Mouse (Mus musculus) limb, embryonic 15.5 days (tissue): ENCODE results near the gene Pmpcb. TPM values are rescaled to one million over a fixed set of nuclear protein-coding genes. Genes with fewer than 3 reads are reported as not detected.
"Not testable (repeated sequence)": the region's sequence is repeated elsewhere in the genome, so short reads cannot be mapped to it uniquely, and the experiment has no call there.

Experiments
- ATAC-seq: fragments of 200-750 bp; cut with Nextera tagmentation; 2 replicates; pipeline ENCODE4 v1.8.0; 2017; ENCODE audit warnings: low read depth, moderate TSS enrichment; ENCODE audit not compliant: insufficient number of reproducible peaks, low FRiP score, low TSS enrichment
- H3K27ac ChIP-seq: fragments of 300-500 bp; sonication (generic); 2 replicates; pipeline ENCODE4 v1.5.1; 2015; ENCODE audit warnings: moderate library complexity, mild to moderate bottlenecking, inconsistent platforms
- H3K27me3 ChIP-seq: fragments of 300-500 bp; sonication (generic); 2 replicates; pipeline ENCODE4 v1.6.1; 2015; ENCODE audit warnings: inconsistent platforms
- H3K36me3 ChIP-seq: fragments of 300-500 bp; sonication (generic); 2 replicates; pipeline ENCODE4 v1.6.1; 2015; ENCODE audit warnings: inconsistent platforms
- H3K4me1 ChIP-seq: fragments of 300-500 bp; sonication (generic); 2 replicates; pipeline ENCODE4 v1.6.1; 2015; ENCODE audit warnings: inconsistent platforms
- H3K4me2 ChIP-seq: fragments of 300-500 bp; sonication (generic); 2 replicates; pipeline ENCODE4 v1.6.1; 2015; ENCODE audit warnings: mild to moderate bottlenecking, inconsistent platforms
- H3K4me3 ChIP-seq: fragments of 300-500 bp; sonication (generic); 2 replicates; pipeline ENCODE4 v1.5.1; 2015; ENCODE audit warnings: mild to moderate bottlenecking, inconsistent platforms
- H3K9ac ChIP-seq: fragments of 300-500 bp; sonication (generic); 2 replicates; pipeline ENCODE4 v1.6.1; 2015; ENCODE audit warnings: inconsistent platforms
- H3K9me3 ChIP-seq: fragments of 300-500 bp; sonication (generic); 2 replicates; pipeline ENCODE4 v1.6.1; 2016; ENCODE audit warnings: inconsistent platforms
- WGBS: fragments of 180-500 bp; shearing (Covaris S2); methylation state at CpG from one replicate; pipeline ENCODE4 v1.1.7; 2015; 5-methylcytosine and 5-hydroxymethylcytosine counted together
- polyA plus RNA-seq: library from polyadenylated mRNA; unstranded; fragments of >200 nt; fragmentation: Nextera tagmentation; extraction: Ambion mirVana; gene quantifications from 2 replicates; pipeline ENCODE4 v1.2.1, GENCODE M21; 2015

Pmpcb gene
- polyA plus RNA-seq, 1 experiment from 2014 or later: 67.7 TPM

DNA sequence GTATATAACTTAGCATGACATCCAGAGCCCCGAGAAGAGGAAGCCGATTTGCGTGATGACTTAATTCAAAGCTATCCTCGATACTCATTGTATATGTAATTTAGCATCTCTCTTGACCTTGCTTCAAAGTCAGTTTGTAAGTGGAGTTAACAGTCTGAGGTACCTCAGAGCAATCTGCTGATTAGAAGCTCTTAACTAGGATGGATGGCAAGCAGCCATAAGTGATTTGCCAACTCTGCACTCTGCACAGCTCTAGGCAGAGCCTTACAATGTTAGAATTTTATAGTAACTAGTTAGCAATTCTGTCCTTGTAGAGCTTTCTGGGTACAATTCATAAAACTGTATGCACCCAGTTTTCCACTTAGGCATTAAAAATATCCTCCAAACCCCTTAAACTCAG is 30.4 kb upstream of the Pmpcb start:
- Histone ChIP-seq H3K27me3 (no peaks in the 10 kb centered on the region), H3K4me3 (no peak overlapping the region), H3K4me1 (no peaks in the 10 kb centered on the region), H3K27ac (no peak overlapping the region), H3K9me3 (no peaks in the 10 kb centered on the region), H3K4me2 (no peak overlapping the region), H3K36me3 (no peaks in the 10 kb centered on the region), H3K9ac (no peak overlapping the region)
- no peak for ATAC-seq
- 92% methylated on average over 4 of the region's 4 CpGs for WGBS

DNA sequence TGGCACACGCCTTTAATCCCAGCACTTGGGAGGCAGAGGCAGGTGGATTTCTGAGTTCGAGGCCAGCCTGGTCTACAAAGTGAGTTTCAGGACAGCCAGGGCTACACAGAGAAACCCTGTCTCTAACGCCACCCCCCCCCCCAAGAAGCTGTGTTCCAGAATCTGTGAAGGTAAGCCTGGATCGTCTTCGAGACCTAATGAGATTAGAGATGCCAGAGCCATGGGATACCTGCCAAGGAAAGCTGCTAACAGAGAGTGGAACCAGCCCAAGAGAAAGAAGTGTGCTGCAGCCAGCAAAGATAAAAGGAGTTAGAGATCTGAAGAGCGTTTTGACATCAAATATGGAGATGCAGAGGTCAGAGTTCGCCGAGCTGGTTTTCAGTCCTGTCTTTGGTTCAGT is 28.9 kb upstream of the Pmpcb start:
- H3K9me3 ChIP-seq, H3K4me1 ChIP-seq, H3K4me2 ChIP-seq, H3K9ac ChIP-seq, ATAC-seq, H3K27ac ChIP-seq, H3K27me3 ChIP-seq, H3K36me3 ChIP-seq, H3K4me3 ChIP-seq: not testable (repeated sequence)
- 84% methylated on average over 8 of the region's 8 CpGs for WGBS

DNA sequence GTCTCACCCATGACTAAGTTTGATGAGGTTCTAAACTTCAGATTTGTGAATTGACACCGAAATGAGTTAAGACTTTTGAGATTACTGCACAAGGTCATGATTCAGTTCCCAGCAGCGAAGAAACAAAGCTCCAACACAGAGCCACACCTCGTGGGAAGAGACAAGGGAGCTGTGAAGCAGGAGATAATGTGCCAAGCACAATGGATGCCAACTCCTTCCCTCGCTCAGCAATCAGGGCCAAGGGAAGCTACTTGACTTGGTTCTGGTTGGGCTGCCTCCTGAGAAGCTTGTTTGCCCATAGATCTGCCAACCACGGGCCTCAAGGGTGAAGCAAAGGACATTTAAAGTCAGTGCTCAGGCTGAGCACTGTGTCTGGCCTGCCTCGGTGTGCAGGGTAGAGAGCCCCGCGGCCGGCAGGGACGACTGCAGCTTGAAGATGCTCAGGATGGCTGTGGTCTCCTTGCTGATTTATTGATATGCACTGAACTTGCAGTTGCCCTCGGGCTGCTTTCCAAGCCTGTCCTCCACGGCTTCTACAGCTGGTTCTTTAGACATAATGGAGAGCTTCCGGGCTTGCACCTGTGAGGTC is 24.7 kb upstream of the Pmpcb start:
- Histone ChIP-seq H3K9me3 (no peaks in the 10 kb centered on the region), H3K4me2 (no peak overlapping the region), H3K36me3 (no peaks in the 10 kb centered on the region), H3K4me1 (no peaks in the 10 kb centered on the region), H3K27ac (no peak overlapping the region), H3K27me3 (no peaks in the 10 kb centered on the region), H3K4me3 (no peak overlapping the region), H3K9ac (no peak overlapping the region)
- no peak for ATAC-seq
- WGBS: 57% methylated on average over 13 of the region's 13 CpGs

DNA sequence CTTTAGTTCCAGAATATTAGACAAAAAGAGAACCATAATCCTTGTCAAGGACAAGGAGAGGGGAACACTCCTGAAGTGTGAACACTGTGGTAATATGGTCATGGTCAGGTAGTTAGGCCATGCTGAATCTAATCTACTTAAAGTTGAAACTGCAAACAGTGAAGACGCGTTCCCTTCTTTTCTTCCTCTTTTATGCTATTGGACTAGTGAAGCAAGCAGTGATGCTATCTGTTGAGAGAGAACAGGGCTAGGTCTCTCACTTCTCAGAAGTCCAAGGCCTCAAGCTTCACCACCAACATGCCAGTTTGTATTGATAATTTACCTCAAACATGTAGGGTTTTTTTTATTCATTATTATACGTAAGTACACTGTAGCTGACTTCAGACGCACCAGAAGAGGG is 22.5 kb upstream of the Pmpcb start:
- Histone ChIP-seq H3K36me3 (no peaks in the 10 kb centered on the region), H3K9ac (no peak overlapping the region), H3K27me3 (no peaks in the 10 kb centered on the region), H3K9me3 (no peaks in the 10 kb centered on the region), H3K4me2 (no peak overlapping the region), H3K4me1 (no peaks in the 10 kb centered on the region), H3K27ac (no peak overlapping the region), H3K4me3 (no peak overlapping the region)
- ATAC-seq: no peak
- 95% methylated on average over 4 of the region's 4 CpGs for WGBS

DNA sequence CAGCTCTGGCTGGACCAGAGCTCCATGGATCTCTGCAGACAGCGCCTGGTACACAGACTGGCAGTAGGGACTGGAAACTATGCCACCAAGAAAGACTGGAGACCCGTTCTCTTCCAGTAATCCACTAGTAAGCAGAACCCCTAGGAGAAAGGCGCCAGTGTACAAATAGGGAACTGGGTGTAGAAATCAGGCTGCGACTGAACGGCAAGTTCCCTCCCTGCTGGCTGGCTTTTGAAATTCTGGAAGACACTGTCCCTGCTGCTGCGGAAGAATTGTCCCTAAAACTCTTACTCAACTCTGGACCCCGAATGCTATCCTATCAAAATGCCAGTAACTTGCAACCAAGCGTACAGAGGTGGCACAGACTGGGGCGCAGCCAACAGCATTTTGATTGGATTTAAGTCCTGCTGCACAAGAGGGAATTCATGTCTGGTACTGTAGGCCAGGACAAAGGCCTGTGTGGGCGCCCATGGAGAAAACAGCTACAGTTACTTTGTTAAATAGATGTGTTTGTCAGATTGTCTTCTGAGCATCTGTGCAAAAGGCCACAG is 19.7 kb upstream of the Pmpcb start:
- Histone ChIP-seq H3K9ac (no peak overlapping the region), H3K4me3 (no peak overlapping the region), H3K27ac (no peak overlapping the region), H3K4me2 (no peak overlapping the region), H3K9me3 (no peaks in the 10 kb centered on the region), H3K27me3 (no peaks in the 10 kb centered on the region), H3K36me3 (no peaks in the 10 kb centered on the region), H3K4me1 (no peaks in the 10 kb centered on the region)
- no peak for ATAC-seq
- WGBS: 85% methylated on average over 10 of the region's 10 CpGs

DNA sequence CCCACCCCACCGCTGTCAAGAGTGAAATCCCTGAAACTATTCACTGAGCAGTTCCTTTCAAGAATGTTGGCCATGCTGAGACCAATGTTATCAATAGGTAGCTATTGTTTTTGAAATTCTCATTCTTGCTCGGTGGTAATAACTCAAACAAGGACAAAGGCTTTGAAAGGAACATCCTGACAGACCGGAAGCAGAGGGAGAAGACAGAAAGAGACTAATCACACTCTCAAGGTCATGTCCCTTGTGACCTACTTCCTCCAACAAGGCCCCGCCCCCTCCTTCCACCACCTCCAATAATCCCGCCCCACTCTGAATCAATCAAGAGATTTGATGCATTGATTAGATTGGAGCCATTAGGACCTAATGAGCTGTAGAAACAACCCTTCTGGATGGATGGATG is 18.4 kb upstream of the Pmpcb start:
- no peak for ATAC-seq
- Histone ChIP-seq H3K27ac (no peak overlapping the region), H3K4me1 (no peaks in the 10 kb centered on the region), H3K27me3 (no peaks in the 10 kb centered on the region), H3K4me3 (no peak overlapping the region), H3K9me3 (no peaks in the 10 kb centered on the region), H3K36me3 (no peaks in the 10 kb centered on the region), H3K4me2 (no peak overlapping the region), H3K9ac (no peak overlapping the region)
- 87% methylated on average over 5 of the region's 5 CpGs for WGBS

DNA sequence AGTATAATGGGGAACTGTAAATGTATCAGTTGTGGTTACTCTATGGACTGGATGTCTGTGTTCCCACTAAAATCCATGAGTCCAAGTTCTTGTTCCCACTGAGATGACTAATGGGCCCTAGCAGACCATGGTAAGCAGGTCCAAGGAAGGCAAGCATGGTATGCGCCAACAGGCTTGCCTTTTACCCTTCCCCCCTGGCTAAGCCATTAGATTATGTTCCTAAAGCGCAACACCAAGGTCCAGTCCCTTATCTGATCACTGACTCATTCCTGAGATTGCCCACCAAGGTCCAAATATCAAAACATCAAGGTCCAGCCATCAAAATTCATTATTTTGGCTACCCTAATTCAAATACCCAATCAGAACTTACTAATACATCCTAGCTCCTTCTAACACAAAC is 17.7 kb upstream of the Pmpcb start:
- Histone ChIP-seq H3K27me3 (no peaks in the 10 kb centered on the region), H3K4me3 (no peak overlapping the region), H3K4me2 (no peak overlapping the region), H3K27ac (no peak overlapping the region), H3K9ac (no peak overlapping the region), H3K4me1 (no peaks in the 10 kb centered on the region; the same call in 1 of the 2 replicates), H3K9me3 (no peaks in the 10 kb centered on the region), H3K36me3 (no peaks in the 10 kb centered on the region)
- no peak for ATAC-seq
- WGBS: 97% methylated on average over 2 of the region's 2 CpGs

DNA sequence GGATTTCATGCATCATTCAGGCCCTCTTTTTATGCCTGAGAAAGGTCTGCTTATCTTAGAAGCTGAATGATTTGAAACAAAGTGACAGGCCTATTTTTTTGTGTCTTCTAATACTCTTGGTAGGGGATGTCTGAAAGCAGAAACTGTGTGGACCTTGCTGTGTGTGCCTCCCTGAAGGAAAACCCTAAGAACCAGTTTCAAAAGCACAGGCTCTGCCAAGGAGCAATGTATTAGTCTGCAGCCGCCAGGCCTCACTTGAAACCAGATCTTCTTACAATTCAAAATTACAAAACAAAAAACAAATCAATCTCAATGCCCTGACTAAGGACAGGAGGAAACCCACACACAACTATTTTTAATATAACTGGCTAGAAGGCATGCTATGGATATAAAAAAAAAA is 12.5 kb upstream of the Pmpcb start:
- Histone ChIP-seq H3K4me2 (no peak overlapping the region), H3K27ac (peak overlapping the region; percentile 73), H3K27me3 (no peaks in the 10 kb centered on the region), H3K36me3 (no peaks in the 10 kb centered on the region), H3K9me3 (no peaks in the 10 kb centered on the region), H3K4me1 (peaks cover 6% of the 10 kb centered on the region; the same call in 1 of the 2 replicates), H3K9ac (no peak overlapping the region), H3K4me3 (no peak overlapping the region)
- WGBS: 33% methylated on average over 1 of the region's 1 CpGs
- no peak for ATAC-seq

DNA sequence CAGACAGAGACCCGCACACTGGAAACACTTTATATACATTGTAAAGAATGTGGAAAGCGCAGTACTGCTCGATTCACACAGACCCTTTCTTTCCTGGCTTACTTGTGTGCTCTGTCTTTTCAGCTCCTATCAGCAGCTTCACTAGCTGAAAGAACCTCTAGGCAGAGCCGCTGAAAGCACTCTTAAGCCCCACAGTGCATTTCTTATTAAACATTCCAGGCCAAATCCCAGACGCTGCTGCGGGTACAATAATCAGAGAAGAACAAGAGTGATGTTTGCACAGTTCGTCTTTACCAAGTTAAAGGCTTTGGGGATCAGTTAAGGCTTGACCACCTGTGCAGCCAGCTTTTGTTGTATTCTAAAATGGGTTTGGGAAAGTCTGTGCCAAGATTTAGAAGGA is 12.1 kb upstream of the Pmpcb start:
- H3K4me3 ChIP-seq: no peak overlapping the region

DNA sequence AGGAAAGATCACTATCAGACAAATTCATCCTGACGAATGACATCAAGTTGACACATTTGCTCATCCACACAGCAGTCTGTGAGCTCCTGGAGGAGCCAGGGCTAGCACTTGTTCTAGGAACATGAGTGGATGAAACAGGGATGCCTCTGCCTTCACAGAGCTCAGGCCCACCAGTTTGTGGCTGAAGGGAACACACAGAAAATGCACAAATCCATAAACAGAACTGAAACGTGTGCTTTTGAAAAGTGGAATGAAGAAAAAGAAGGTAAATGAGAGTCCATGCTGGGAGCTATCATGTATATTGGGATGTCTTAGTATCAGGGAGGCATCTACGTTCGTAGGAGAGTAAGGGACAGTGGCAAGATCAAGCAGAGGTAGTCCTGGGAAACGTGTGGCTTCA is 7.8 kb upstream of the Pmpcb start:
- Histone ChIP-seq H3K4me3 (no peak overlapping the region), H3K27ac (no peak overlapping the region), H3K9ac (no peak overlapping the region), H3K27me3 (no peaks in the 10 kb centered on the region), H3K36me3 (no peaks in the 10 kb centered on the region), H3K9me3 (no peaks in the 10 kb centered on the region), H3K4me1 (peaks cover 6% of the 10 kb centered on the region; the same call in 1 of the 2 replicates), H3K4me2 (no peak overlapping the region)
- WGBS: 80% methylated on average over 5 of the region's 5 CpGs
- ATAC-seq: no peak

More for the DNA sequence above, 12.1 kb upstream of the Pmpcb start:
- Histone ChIP-seq H3K4me1 (peaks cover 6% of the 10 kb centered on the region; the same call in 1 of the 2 replicates), H3K4me2 (no peak overlapping the region), H3K27ac (peak overlapping the region; percentile 73), H3K9ac (no peak overlapping the region), H3K27me3 (no peaks in the 10 kb centered on the region), H3K9me3 (no peaks in the 10 kb centered on the region), H3K36me3 (no peaks in the 10 kb centered on the region)
- ATAC-seq: peak; percentile 59; the same call in 1 of the 2 replicates
- 27% methylated on average over 7 of the region's 7 CpGs for WGBS

DNA sequence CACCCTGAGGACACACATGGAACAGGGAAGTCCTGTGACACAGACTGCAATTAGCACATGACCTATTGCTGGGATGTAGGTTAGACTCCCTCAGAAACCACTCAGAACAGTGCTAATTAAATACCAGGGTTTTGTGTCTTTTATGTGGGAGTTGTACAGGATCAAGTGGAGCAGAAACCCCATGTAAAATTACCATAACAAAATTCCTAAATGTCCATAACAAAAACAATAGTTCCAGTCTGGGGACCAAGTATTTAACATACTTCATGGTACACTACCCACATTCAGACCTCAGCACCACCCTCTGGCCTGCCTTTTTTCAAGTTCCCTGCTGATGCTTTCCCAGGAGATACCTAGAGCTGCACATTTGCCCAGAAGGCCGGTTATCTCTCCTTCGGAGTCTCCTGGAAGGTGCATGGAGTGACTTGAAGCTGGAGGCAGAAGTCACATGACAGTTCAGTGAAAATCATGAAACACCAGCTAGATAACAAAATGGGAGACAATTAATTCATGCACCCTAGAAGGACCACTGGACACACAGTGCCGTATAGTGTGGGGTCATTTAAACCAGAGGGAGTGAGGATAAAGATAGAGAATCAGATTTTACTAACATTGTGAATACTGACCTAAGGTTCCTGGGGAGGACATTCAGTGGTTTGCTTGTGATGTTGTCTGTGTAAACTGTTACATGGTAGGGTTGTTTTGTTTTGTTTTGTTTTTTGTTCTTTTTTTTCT is 4.6 kb upstream of the Pmpcb start:
- no peak for ATAC-seq
- no peaks in the 10 kb centered on the region for H3K27me3 ChIP-seq
- no peaks in the 10 kb centered on the region for H3K4me1 ChIP-seq
- H3K27ac ChIP-seq: no peak overlapping the region
- H3K9ac ChIP-seq: no peak overlapping the region
- no peak overlapping the region for H3K4me2 ChIP-seq
- H3K36me3 ChIP-seq: no peaks in the 10 kb centered on the region
- WGBS: 80% methylated on average over 3 of the region's 3 CpGs
- H3K9me3 ChIP-seq: no peaks in the 10 kb centered on the region
- H3K4me3 ChIP-seq: no peak overlapping the region

DNA sequence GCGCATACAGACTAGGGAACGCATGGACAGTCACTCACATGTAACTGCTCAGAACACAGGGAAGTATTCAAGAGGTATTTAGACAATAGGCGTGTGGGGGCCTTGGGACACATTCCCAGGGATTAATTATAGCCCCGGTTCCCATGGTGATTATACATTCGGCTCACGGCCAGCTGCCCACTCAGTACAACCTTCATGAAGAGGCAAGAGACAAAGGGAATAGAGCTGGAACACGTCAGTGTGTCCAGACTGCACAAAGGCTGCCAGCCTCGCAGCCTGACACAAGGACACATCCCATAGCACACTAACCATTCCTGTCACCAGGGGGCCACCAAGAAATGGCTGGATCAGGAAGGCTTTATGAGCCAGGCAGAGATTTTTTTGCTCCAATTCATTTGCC is 4.0 kb upstream of the Pmpcb start:
- ATAC-seq: no peak
- Histone ChIP-seq H3K27me3 (no peaks in the 10 kb centered on the region), H3K36me3 (no peaks in the 10 kb centered on the region), H3K27ac (no peak overlapping the region), H3K9ac (no peak overlapping the region), H3K4me1 (peaks cover 4% of the 10 kb centered on the region), H3K9me3 (no peaks in the 10 kb centered on the region), H3K4me2 (no peak overlapping the region), H3K4me3 (no peak overlapping the region)
- 41% methylated on average over 8 of the region's 8 CpGs for WGBS
